Mouse (Mus musculus): ENCODE results near the gene Taar7f. TPM values are rescaled to one million over a fixed set of nuclear protein-coding genes. Genes with fewer than 3 reads are reported as not detected.
"Not testable (repeated sequence)": the region's sequence is repeated elsewhere in the genome, so short reads cannot be mapped to it uniquely, and the experiment has no call there.

Gene Taar7f
- polyA plus RNA-seq, 1 experiment from 2014 or later: not detected

- whole genome bisulfite sequencing: 81% methylated on average over 5 of the region's 5 CpGs
- no peaks in the 10 kb centered on the region for H3K9me3 ChIP-seq (ENCODE audit: control insufficient read depth, low read length)
- no peaks in the 10 kb centered on the region for H3K27me3 ChIP-seq (ENCODE audit: control insufficient read depth, insufficient read depth, low read length)
- no peaks in the 10 kb centered on the region for H3K4me1 ChIP-seq (ENCODE audit: control insufficient read depth, insufficient read depth, low read length)
- no peaks in the 10 kb centered on the region for H3K36me3 ChIP-seq (ENCODE audit: control insufficient read depth, insufficient read depth, low read length)
- H3K27ac ChIP-seq (ENCODE audit: low read depth, low read length): no peak overlapping the region
- no peak for ATAC-seq (ENCODE audit: low FRiP score, low TSS enrichment)
- no peak overlapping the region for H3K9ac ChIP-seq (ENCODE audit: low read depth, low read length)
- no peak overlapping the region for H3K4me3 ChIP-seq (ENCODE audit: low read length)
- H3K4me2 ChIP-seq (replicated peaks; ENCODE audit: low read depth, low read length): no peak overlapping the region
Observed at GRCm38 (mm10) chr10:24052039-24052438, 2.7 kb downstream of the Taar7f start.

GRCm38 (mm10) chr10:24058986-24059385 lies 9.7 kb downstream of the Taar7f start:
- Histone ChIP-seq H3K4me1 (ENCODE audit: control insufficient read depth, insufficient read depth, low read length) (no peaks in the 10 kb centered on the region), H3K27me3 (ENCODE audit: control insufficient read depth, insufficient read depth, low read length) (no peaks in the 10 kb centered on the region), H3K27ac (ENCODE audit: low read depth, low read length) (no peak overlapping the region), H3K4me3 (ENCODE audit: low read length) (no peak overlapping the region), H3K4me2 (replicated peaks; ENCODE audit: low read depth, low read length) (no peak overlapping the region), H3K9ac (ENCODE audit: low read depth, low read length) (no peak overlapping the region), H3K36me3 (ENCODE audit: control insufficient read depth, insufficient read depth, low read length) (no peaks in the 10 kb centered on the region), H3K9me3 (ENCODE audit: control insufficient read depth, low read length) (no peaks in the 10 kb centered on the region)
- ATAC-seq (ENCODE audit: low FRiP score, low TSS enrichment): no peak
- whole genome bisulfite sequencing: 77% methylated on average over 3 of the region's 3 CpGs

- 23% methylated on average over 2 of the region's 2 CpGs for WGBS
- not testable (repeated sequence) for ATAC-seq (ENCODE audit: low FRiP score, low TSS enrichment)
Observed at GRCm38 (mm10) chr10:24074751-24075150, 25.4 kb downstream of the Taar7f start.

GRCm38 (mm10) chr10:24076200-24076599 lies 26.9 kb downstream of the Taar7f start, which contains the start of gene Taar8a:
TSS of gene Taar8a (plus strand) at chr10:24076500.
- not testable (repeated sequence) for H3K9me3 ChIP-seq (ENCODE audit: control insufficient read depth, low read length); H3K4me3 ChIP-seq (ENCODE audit: low read length); H3K9ac ChIP-seq (ENCODE audit: low read depth, low read length); H3K27me3 ChIP-seq (ENCODE audit: control insufficient read depth, insufficient read depth, low read length); H3K27ac ChIP-seq (ENCODE audit: low read depth, low read length); H3K4me1 ChIP-seq (ENCODE audit: control insufficient read depth, insufficient read depth, low read length); H3K36me3 ChIP-seq (ENCODE audit: control insufficient read depth, insufficient read depth, low read length); H3K4me2 ChIP-seq (replicated peaks; ENCODE audit: low read depth, low read length); ATAC-seq (ENCODE audit: low FRiP score, low TSS enrichment)
- 83% methylated on average over 2 of the region's 4 CpGs for WGBS

More at GRCm38 (mm10) chr10:24074751-24075150, 25.4 kb downstream of the Taar7f start:
- H3K36me3 ChIP-seq (ENCODE audit: control insufficient read depth, insufficient read depth, low read length); H3K9me3 ChIP-seq (ENCODE audit: control insufficient read depth, low read length); H3K27ac ChIP-seq (ENCODE audit: low read depth, low read length); H3K9ac ChIP-seq (ENCODE audit: low read depth, low read length); H3K27me3 ChIP-seq (ENCODE audit: control insufficient read depth, insufficient read depth, low read length); H3K4me2 ChIP-seq (replicated peaks; ENCODE audit: low read depth, low read length); H3K4me1 ChIP-seq (ENCODE audit: control insufficient read depth, insufficient read depth, low read length); H3K4me3 ChIP-seq (ENCODE audit: low read length): not testable (repeated sequence)

GRCm38 (mm10) chr10:24080166-24080565 lies 30.9 kb downstream of the Taar7f start:
- Histone ChIP-seq H3K9ac (ENCODE audit: low read depth, low read length) (no peak overlapping the region), H3K9me3 (ENCODE audit: control insufficient read depth, low read length) (no peaks in the 10 kb centered on the region), H3K4me2 (replicated peaks; ENCODE audit: low read depth, low read length) (no peak overlapping the region), H3K27me3 (ENCODE audit: control insufficient read depth, insufficient read depth, low read length) (no peaks in the 10 kb centered on the region), H3K4me1 (ENCODE audit: control insufficient read depth, insufficient read depth, low read length) (no peaks in the 10 kb centered on the region), H3K36me3 (ENCODE audit: control insufficient read depth, insufficient read depth, low read length) (no peaks in the 10 kb centered on the region), H3K27ac (ENCODE audit: low read depth, low read length) (no peak overlapping the region), H3K4me3 (ENCODE audit: low read length) (no peak overlapping the region)
- ATAC-seq (ENCODE audit: low FRiP score, low TSS enrichment): no peak
- 50% methylated on average over 3 of the region's 3 CpGs for WGBS

GRCm38 (mm10) chr10:24085936-24086335 lies 36.6 kb downstream of the Taar7f start:
- H3K27me3 ChIP-seq (ENCODE audit: control insufficient read depth, insufficient read depth, low read length): no peaks in the 10 kb centered on the region
- H3K4me2 ChIP-seq (replicated peaks; ENCODE audit: low read depth, low read length): no peak overlapping the region
- no peak overlapping the region for H3K4me3 ChIP-seq (ENCODE audit: low read length)
- no peak for ATAC-seq (ENCODE audit: low FRiP score, low TSS enrichment)
- H3K4me1 ChIP-seq (ENCODE audit: control insufficient read depth, insufficient read depth, low read length): no peaks in the 10 kb centered on the region
- no peak overlapping the region for H3K9ac ChIP-seq (ENCODE audit: low read depth, low read length)
- no peaks in the 10 kb centered on the region for H3K36me3 ChIP-seq (ENCODE audit: control insufficient read depth, insufficient read depth, low read length)
- WGBS: 88% methylated on average over 5 of the region's 5 CpGs
- no peaks in the 10 kb centered on the region for H3K9me3 ChIP-seq (ENCODE audit: control insufficient read depth, low read length)
- no peak overlapping the region for H3K27ac ChIP-seq (ENCODE audit: low read depth, low read length)

- Histone ChIP-seq H3K4me2 (replicated peaks; ENCODE audit: low read depth, low read length) (no peak overlapping the region), H3K27ac (ENCODE audit: low read depth, low read length) (no peak overlapping the region), H3K27me3 (ENCODE audit: control insufficient read depth, insufficient read depth, low read length) (no peaks in the 10 kb centered on the region), H3K9me3 (ENCODE audit: control insufficient read depth, low read length) (no peaks in the 10 kb centered on the region), H3K4me1 (ENCODE audit: control insufficient read depth, insufficient read depth, low read length) (no peaks in the 10 kb centered on the region), H3K36me3 (ENCODE audit: control insufficient read depth, insufficient read depth, low read length) (no peaks in the 10 kb centered on the region), H3K9ac (ENCODE audit: low read depth, low read length) (no peak overlapping the region), H3K4me3 (ENCODE audit: low read length) (no peak overlapping the region)
- WGBS: 76% methylated on average over 5 of the region's 5 CpGs
- no peak for ATAC-seq (ENCODE audit: low FRiP score, low TSS enrichment)
Observed at GRCm38 (mm10) chr10:24086555-24086954, 37.2 kb downstream of the Taar7f start.

- H3K4me3 ChIP-seq (ENCODE audit: low read length): no peak overlapping the region
- no peaks in the 10 kb centered on the region for H3K36me3 ChIP-seq (ENCODE audit: control insufficient read depth, insufficient read depth, low read length)
- no peak overlapping the region for H3K4me2 ChIP-seq (replicated peaks; ENCODE audit: low read depth, low read length)
- 91% methylated on average over 2 of the region's 2 CpGs for WGBS
- ATAC-seq (ENCODE audit: low FRiP score, low TSS enrichment): no peak
- H3K9me3 ChIP-seq (ENCODE audit: control insufficient read depth, low read length): no peaks in the 10 kb centered on the region
- no peak overlapping the region for H3K27ac ChIP-seq (ENCODE audit: low read depth, low read length)
- H3K27me3 ChIP-seq (ENCODE audit: control insufficient read depth, insufficient read depth, low read length): no peaks in the 10 kb centered on the region
- no peak overlapping the region for H3K9ac ChIP-seq (ENCODE audit: low read depth, low read length)
- no peaks in the 10 kb centered on the region for H3K4me1 ChIP-seq (ENCODE audit: control insufficient read depth, insufficient read depth, low read length)
Observed at GRCm38 (mm10) chr10:24087168-24087567, 37.9 kb downstream of the Taar7f start.

GRCm38 (mm10) chr10:24092194-24092593 lies 42.9 kb downstream of the Taar7f start, which contains the start of gene Taar8b:
TSS of gene Taar8b (minus strand) at chr10:24092294.
- Histone ChIP-seq H3K9ac (ENCODE audit: low read depth, low read length) (no peak within 1 kb of the TSS), H3K4me2 (replicated peaks; ENCODE audit: low read depth, low read length) (no peak within 1 kb of the TSS), H3K4me3 (ENCODE audit: low read length) (no peak within 1 kb of the TSS), H3K36me3 (ENCODE audit: control insufficient read depth, insufficient read depth, low read length) (no peaks in the 10 kb centered on the region), H3K4me1 (ENCODE audit: control insufficient read depth, insufficient read depth, low read length) (no peaks in the 10 kb centered on the region), H3K27me3 (ENCODE audit: control insufficient read depth, insufficient read depth, low read length) (no peaks in the 10 kb centered on the region), H3K27ac (ENCODE audit: low read depth, low read length) (no peak within 1 kb of the TSS), H3K9me3 (ENCODE audit: control insufficient read depth, low read length) (no peaks in the 10 kb centered on the region)
- 63% methylated on average over 2 of the region's 2 CpGs for WGBS
- no peak for ATAC-seq (ENCODE audit: low FRiP score, low TSS enrichment)
